Mouse (Mus musculus): ENCODE data around the gene Thumpd1. TPM values are rescaled to one million over a fixed set of nuclear protein-coding genes. Genes with fewer than 3 reads are reported as not detected.

Thumpd1 gene
- 99.0 TPM for polyA plus RNA-seq (2017; shearing (Covaris generic))

GRCm38 (mm10) chr7:119720253-119720946 lies at the start of gene Thumpd1:
Thumpd1 (minus strand) TSS chr7:119720798.

GRCm38 (mm10) chr7:119760527-119760951 lies 39.9 kb upstream of the Thumpd1 start, which contains the start of gene Acsm3:
Acsm3 (plus strand) TSS chr7:119760923.

GRCm38 (mm10) chr7:119689726-119690125 lies 30.9 kb downstream of the Thumpd1 start, which contains the start of gene Acsm4:
Acsm4 (plus strand) TSS chr7:119690026.

Other genes with a start within 250 kb of the Thumpd1 start
- gene Umod, start 241.5 kb downstream of the Thumpd1 start, polyA plus RNA-seq (2017; shearing (Covaris generic)): not detected
- not detected for gene Acsm5, start 201.3 kb downstream of the Thumpd1 start, polyA plus RNA-seq (2017; shearing (Covaris generic))
- not detected for gene Pdilt, start 197.3 kb downstream of the Thumpd1 start, polyA plus RNA-seq (2017; shearing (Covaris generic))
- not detected for gene Acsm2, start 166.5 kb downstream of the Thumpd1 start, polyA plus RNA-seq (2017; shearing (Covaris generic))
- not detected for gene Acsm1, start 113.8 kb downstream of the Thumpd1 start, polyA plus RNA-seq (2017; shearing (Covaris generic))
- not detected for gene Acsm4, start 30.8 kb downstream of the Thumpd1 start, polyA plus RNA-seq (2017; shearing (Covaris generic))
- 0.18 TPM for gene Acsm3, start 40.1 kb upstream of the Thumpd1 start, polyA plus RNA-seq (2017; shearing (Covaris generic))
- gene Rexo5, start 73.2 kb upstream of the Thumpd1 start, polyA plus RNA-seq (2017; shearing (Covaris generic)): 52.7 TPM
- 14.4 TPM for gene Eri2, start 73.3 kb upstream of the Thumpd1 start, polyA plus RNA-seq (2017; shearing (Covaris generic))
- 18.6 TPM for gene Lyrm1, start 175.1 kb upstream of the Thumpd1 start, polyA plus RNA-seq (2017; shearing (Covaris generic))
- gene Dcun1d3, start 175.5 kb upstream of the Thumpd1 start, polyA plus RNA-seq (2017; shearing (Covaris generic)): 19.8 TPM